20 mouse cellular contexts compared by ENCODE assay signal in genomic region chr19:16482047-16482446, GRCm38 (mm10). TPM values are rescaled to one million over a fixed set of nuclear protein-coding genes. Genes with fewer than 3 reads are reported as not detected.
DNase-seq lines count a peak whose midpoint lies in the region; ATAC-seq and TF ChIP-seq lines count a peak whose summit lies in the region.
"Had no signal": no experiment of that assay in that cellular context is flagged by ENCODE, and none has a peak within 500 bp of the region (broad histone marks: within the 10 kb centered on the region; RNA-seq: fewer than 3 reads in every experiment).

No protein-coding gene starts in this region.

- H3K36me3 ChIP-seq in liver, embryonic 12.5 days: no peaks in the 10 kb centered on the region
- H3K36me3 ChIP-seq in liver, embryonic 16.5 days (ENCODE audit: control insufficient read depth, insufficient read depth): no peaks in the 10 kb centered on the region
- H3K36me3 ChIP-seq in embryonic facial prominence, embryonic 10.5 days (replicated peaks): no peaks in the 10 kb centered on the region
- H3K36me3 ChIP-seq in stomach, postnatal 0 days (ENCODE audit: control insufficient read depth, insufficient read depth, low read length): no peaks in the 10 kb centered on the region
- H3K36me3 ChIP-seq: embryonic facial prominence, embryonic 13.5 days; forebrain, embryonic 10.5 days; heart, embryonic 13.5 days; hindbrain, embryonic 12.5 days had no signal

- H3K9ac ChIP-seq in liver, embryonic 12.5 days: no peak overlapping the region
- H3K9ac ChIP-seq in liver, embryonic 16.5 days (ENCODE audit: low read depth, low read length): 0 out of 2 replicates have a peak overlapping the region, but pooled peaks have one; percentile 11
- no peak overlapping the region for H3K9ac ChIP-seq in stomach, postnatal 0 days (ENCODE audit: low read length)
- H3K9ac ChIP-seq: embryonic facial prominence, embryonic 13.5 days; heart, embryonic 13.5 days; hindbrain, embryonic 12.5 days had no signal

- 34% methylated on average over 3 of the region's 3 CpGs for WGBS in liver, embryonic 12.5 days (ENCODE audit: insufficient replicate concordance)
- 29% methylated on average over 3 of the region's 3 CpGs for WGBS in liver, embryonic 16.5 days (ENCODE audit: insufficient replicate concordance)
- 83% methylated on average over 3 of the region's 3 CpGs for WGBS in embryonic facial prominence, embryonic 10.5 days
- WGBS in stomach, postnatal 0 days: 89% methylated on average over 3 of the region's 3 CpGs

- H3K4me3 ChIP-seq in liver, embryonic 12.5 days: no peak overlapping the region
- no peak overlapping the region for H3K4me3 ChIP-seq in liver, embryonic 16.5 days (ENCODE audit: low read depth, low read length)
- no peak overlapping the region for H3K4me3 ChIP-seq in embryonic facial prominence, embryonic 10.5 days
- H3K4me3 ChIP-seq in stomach, postnatal 0 days (ENCODE audit: low read depth, low read length): no peak overlapping the region
- H3K4me3 ChIP-seq: embryonic facial prominence, embryonic 13.5 days; forebrain, embryonic 10.5 days; gastrocnemius, adult 2 months; heart, embryonic 13.5 days; hindbrain, embryonic 12.5 days had no signal

- 0 out of 2 replicates have a peak, but pooled peaks have one; percentile 68 for ATAC-seq in erythroblast, adult 5-6 weeks (replicated peaks; ENCODE audit: low FRiP score, poor library complexity, severe bottlenecking)
- peak; percentile 89 for ATAC-seq in liver, embryonic 12.5 days
- peak; percentile 85 for ATAC-seq in liver, embryonic 16.5 days (ENCODE audit: low read depth)
- no peak for ATAC-seq in monocyte, adult 5-6 weeks (replicated peaks; ENCODE audit: insufficient number of reproducible peaks, low FRiP score, low TSS enrichment, poor library complexity, severe bottlenecking)
- ATAC-seq in stomach, postnatal 0 days (ENCODE audit: low FRiP score, low TSS enrichment): no peak
- ATAC-seq: activated CD4-positive, CD25-positive, alpha-beta regulatory T cell, adult 4 months; forebrain, embryonic 14.5 days; hindbrain, postnatal 0 days had no signal

- H3K27ac ChIP-seq in liver, embryonic 12.5 days: peak overlapping the region; percentile 76
- H3K27ac ChIP-seq in liver, embryonic 16.5 days (ENCODE audit: low read length): peak overlapping the region; percentile 47; the same call in 1 of the 2 replicates
- H3K27ac ChIP-seq in embryonic facial prominence, embryonic 10.5 days (replicated peaks): no peak overlapping the region
- no peak overlapping the region for H3K27ac ChIP-seq in stomach, postnatal 0 days (replicated peaks)
- H3K27ac ChIP-seq: embryonic facial prominence, embryonic 13.5 days; forebrain, embryonic 10.5 days; gastrocnemius, adult 2 months; heart, embryonic 13.5 days; hindbrain, embryonic 12.5 days; hindbrain, postnatal 0 days had no signal

- H3K4me1 ChIP-seq in liver, embryonic 12.5 days: peaks cover 82% of the 10 kb centered on the region
- peaks cover 33% of the 10 kb centered on the region for H3K4me1 ChIP-seq in liver, embryonic 16.5 days (ENCODE audit: control insufficient read depth, low read depth, low read length)
- peaks cover 8% of the 10 kb centered on the region; the same call in 1 of the 2 replicates for H3K4me1 ChIP-seq in embryonic facial prominence, embryonic 10.5 days
- no peaks in the 10 kb centered on the region for H3K4me1 ChIP-seq in stomach, postnatal 0 days (replicated peaks; ENCODE audit: control insufficient read depth, insufficient read depth)

- no peak for TF ChIP-seq CTCF in stomach, postnatal 0 days (IDR thresholded peaks at IDR 0.05; ENCODE audit: low read depth)

- no peak for TF ChIP-seq EP300 in stomach, postnatal 0 days (optimal IDR thresholded peaks at IDR 0.05)

- no peak for DNase-seq in embryonic facial prominence, embryonic 10.5 days (ENCODE audit: low spot score)
- no peak for DNase-seq in spleen, postnatal 4 days (ENCODE audit: low spot score in 2 of 2)
- no peak for DNase-seq in stomach, postnatal 0 days (ENCODE audit: low spot score)
- DNase-seq: adrenal gland, postnatal 14 days; cerebellum, adult 2 months; cerebellum, postnatal 14 days; gastrocnemius, adult 2 months; gastrocnemius, postnatal 25 days; heart, postnatal 36 days had no signal

- no peaks in the 10 kb centered on the region for H3K9me3 ChIP-seq in liver, embryonic 12.5 days (replicated peaks)
- no peaks in the 10 kb centered on the region for H3K9me3 ChIP-seq in liver, embryonic 16.5 days (replicated peaks; ENCODE audit: control insufficient read depth, low read length)
- no peaks in the 10 kb centered on the region for H3K9me3 ChIP-seq in embryonic facial prominence, embryonic 10.5 days
- H3K9me3 ChIP-seq in stomach, postnatal 0 days (ENCODE audit: control insufficient read depth, low read length): no peaks in the 10 kb centered on the region
- H3K9me3 ChIP-seq: embryonic facial prominence, embryonic 13.5 days; forebrain, embryonic 10.5 days; heart, embryonic 13.5 days; hindbrain, embryonic 12.5 days had no signal

- no peaks in the 10 kb centered on the region for H3K27me3 ChIP-seq in liver, embryonic 12.5 days (replicated peaks)
- H3K27me3 ChIP-seq in liver, embryonic 16.5 days (ENCODE audit: control insufficient read depth, insufficient read depth, low read depth, low read length): no peaks in the 10 kb centered on the region
- H3K27me3 ChIP-seq in embryonic facial prominence, embryonic 10.5 days (replicated peaks; ENCODE audit: low read depth, poor library complexity, severe bottlenecking): no peaks in the 10 kb centered on the region
- H3K27me3 ChIP-seq in stomach, postnatal 0 days (ENCODE audit: control insufficient read depth, insufficient read depth, low read length): no peaks in the 10 kb centered on the region
- H3K27me3 ChIP-seq: embryonic facial prominence, embryonic 13.5 days; heart, embryonic 13.5 days; hindbrain, embryonic 12.5 days had no signal

- peak overlapping the region; percentile 48 for H3K4me2 ChIP-seq in liver, embryonic 12.5 days
- H3K4me2 ChIP-seq in liver, embryonic 16.5 days (ENCODE audit: low read depth, low read length): peak overlapping the region; percentile 23; the same call in 1 of the 2 replicates
- H3K4me2 ChIP-seq in stomach, postnatal 0 days (replicated peaks; ENCODE audit: low read depth): no peak overlapping the region
- H3K4me2 ChIP-seq: embryonic facial prominence, embryonic 13.5 days; heart, embryonic 13.5 days; hindbrain, embryonic 12.5 days had no signal

RNA-seq across cellular contexts. Expression of gene Gna14, which starts 46.5 kb away (rescaled TPM):
- 1.3 TPM in 1 of 2 replicates, not detected in the other for total RNA-seq in erythroblast, adult 5-6 weeks (2015; ENCODE audit: low replicate concordance)
- 0.09 and 0.42 TPM in 2 replicates for total RNA-seq in erythroblast, adult 5-6 weeks (2017; ENCODE audit: low replicate concordance)
- polyA plus RNA-seq in liver, embryonic 12.5 days (2016; fragmentation: Nextera tagmentation; extraction: Ambion mirVana): 1.6 and 1.7 TPM in 2 replicates
- polyA plus RNA-seq in liver, embryonic 16.5 days (2015; fragmentation: Nextera tagmentation; extraction: Ambion mirVana): 0.72 and 1.0 TPM in 2 replicates
- polyA plus RNA-seq in embryonic facial prominence, embryonic 10.5 days (2016; fragmentation: Nextera tagmentation; extraction: Ambion mirVana): 1.1 and 1.4 TPM in 2 replicates
- 0.39 to 2.8 TPM in 2 of 3 replicates, not detected in the other for total RNA-seq in monocyte, adult 5-6 weeks (2017)
- 9.0 and 11.7 TPM in 2 replicates for polyA plus RNA-seq in stomach, postnatal 0 days (2015; fragmentation: Nextera tagmentation; extraction: Ambion mirVana)

Comparison
In these comparisons a context has a peak if more than half of its experiments do, and no peak if none do; other contexts are left out.
1. ATAC-seq: peak in erythroblast, adult 5-6 weeks (single experiment), liver, embryonic 12.5 days (single experiment) and liver, embryonic 16.5 days (single experiment); none in monocyte, adult 5-6 weeks (single experiment) and stomach, postnatal 0 days (single experiment).
2. H3K27ac ChIP-seq: peak in liver, embryonic 12.5 days (single experiment) and liver, embryonic 16.5 days (single experiment); none in embryonic facial prominence, embryonic 10.5 days (single experiment) and stomach, postnatal 0 days (single experiment).